Mouse (Mus musculus) spleen, adult 2 months (tissue): ENCODE measurements around the gene Ercc6l.

Experiments used
- CTCF ChIP-seq: fragments of 200-500 bp; IDR thresholded peaks from 2 replicates; pipeline ENCODE4 v1.5.1; 2011; ENCODE audit warnings: mild to moderate bottlenecking, inconsistent platforms; ENCODE audit not compliant: insufficient read depth, insufficient read length, insufficient replicate concordance; ENCODE audit errors: extremely low read depth
- POLR2A ChIP-seq: fragments of 200-500 bp; IDR thresholded peaks from 2 replicates; pipeline ENCODE4 v1.6.1; 2011; ENCODE audit warnings: low read depth, low read length, inconsistent platforms

DNA sequence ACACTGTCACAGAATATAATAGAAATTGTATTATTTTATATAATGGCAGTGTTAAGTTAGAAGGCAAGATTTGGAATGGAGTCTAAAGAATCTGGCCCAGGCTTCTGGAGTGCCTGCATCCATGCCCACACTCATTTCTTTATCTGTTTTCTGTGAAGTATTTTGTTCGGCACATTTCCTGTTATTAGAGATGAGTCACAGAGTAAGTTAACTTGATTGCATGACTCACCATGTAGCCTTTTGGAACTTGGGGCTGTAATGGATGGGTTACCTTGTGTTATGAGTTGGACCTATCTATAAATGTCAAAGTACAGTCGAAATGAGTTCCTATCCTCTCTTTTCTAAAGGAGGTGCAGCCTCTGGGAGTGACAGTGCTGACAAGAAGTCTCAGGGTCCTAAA is 35.6 kb downstream of the Ercc6l start:
- TF ChIP-seq CTCF (no peak), POLR2A (no peak)
